Mouse (Mus musculus): Measurements from ENCODE around the gene Mical2. TPM values are rescaled to one million over a fixed set of nuclear protein-coding genes. Genes with fewer than 3 reads are reported as not detected.

Gene Mical2
- total RNA-seq (2014; fragmentation: Nextera tagmentation) (not detected in 2 replicates), total RNA-seq (2017) (0.12 and 0.22 TPM in 2 replicates), polyA plus RNA-seq (2012) (not detected in 2 replicates)

- H3K36me3 ChIP-seq (replicated peaks): no peaks in the 10 kb centered on the region
- H3K4me3 ChIP-seq (ENCODE audit: low read depth, low read length): no peak within 1 kb of the TSS
- ATAC-seq (ENCODE audit: extremely low read depth, insufficient number of reproducible peaks, low FRiP score, poor library complexity, severe bottlenecking) (no peak), DNase-seq (ENCODE audit: low spot score) (no peak)
- H3K9me3 ChIP-seq (replicated peaks): peaks cover 41% of the 10 kb centered on the region
- 0 out of 2 replicates have a peak, but pooled peaks cover 4% of the 10 kb centered on the region for H3K27me3 ChIP-seq (ENCODE audit: insufficient read depth, low read length)
- H3K4me1 ChIP-seq (ENCODE audit: insufficient read depth, low read depth, low read length): no peaks in the 10 kb centered on the region
- TF ChIP-seq GATA2 (IDR thresholded peaks at IDR 0.05; ENCODE audit: borderline replicate concordance, low read depth, low read length) (no peak), TAL1 (conservative IDR thresholded peaks at IDR 0.05; ENCODE audit: low read depth, low read length) (no peak), GATA1 (IDR thresholded peaks at IDR 0.05; ENCODE audit: borderline replicate concordance, low read length) (no peak), POLR2AphosphoS5 (IDR thresholded peaks at IDR 0.05; ENCODE audit: insufficient replicate concordance, low read depth, low read length) (no peak), CTCF (IDR thresholded peaks at IDR 0.05; ENCODE audit: low read depth, low read length) (no peak)
Observed at GRCm38 (mm10) chr7:112225615-112226262, at the start of gene Mical2. Gene Mical2 (plus strand): TSS chr7:112225856.

- H3K9me3 ChIP-seq (replicated peaks): peaks cover 3% of the 10 kb centered on the region
- TF ChIP-seq CTCF (IDR thresholded peaks at IDR 0.05; ENCODE audit: low read depth, low read length) (no peak), POLR2AphosphoS5 (IDR thresholded peaks at IDR 0.05; ENCODE audit: insufficient replicate concordance, low read depth, low read length) (no peak), TAL1 (conservative IDR thresholded peaks at IDR 0.05; ENCODE audit: low read depth, low read length) (no peak), GATA1 (IDR thresholded peaks at IDR 0.05; ENCODE audit: borderline replicate concordance, low read length) (no peak), GATA2 (IDR thresholded peaks at IDR 0.05; ENCODE audit: borderline replicate concordance, low read depth, low read length) (no peak)
- H3K36me3 ChIP-seq (replicated peaks): no peaks in the 10 kb centered on the region
- H3K27me3 ChIP-seq (ENCODE audit: insufficient read depth, low read length): no peaks in the 10 kb centered on the region
- no peak overlapping the region for H3K4me3 ChIP-seq (ENCODE audit: low read depth, low read length)
- DNase-seq (ENCODE audit: low spot score): no peak
- no peaks in the 10 kb centered on the region for H3K4me1 ChIP-seq (ENCODE audit: insufficient read depth, low read depth, low read length)
- ATAC-seq (ENCODE audit: extremely low read depth, insufficient number of reproducible peaks, low FRiP score, poor library complexity, severe bottlenecking): no peak
Observed at GRCm38 (mm10) chr7:112176627-112177026, 49.0 kb upstream of the Mical2 start.

- Histone ChIP-seq H3K4me3 (ENCODE audit: low read depth, low read length) (no peak overlapping the region), H3K4me1 (ENCODE audit: insufficient read depth, low read depth, low read length) (no peaks in the 10 kb centered on the region), H3K9me3 (replicated peaks) (peaks cover 11% of the 10 kb centered on the region; the same call in 1 of the 2 replicates), H3K27me3 (ENCODE audit: insufficient read depth, low read length) (no peaks in the 10 kb centered on the region), H3K36me3 (replicated peaks) (no peaks in the 10 kb centered on the region)
- DNase-seq (ENCODE audit: low spot score): peak; percentile 24
- TF ChIP-seq CTCF (IDR thresholded peaks at IDR 0.05; ENCODE audit: low read depth, low read length): peak; percentile 30; the same call in 1 of the 2 replicates
- no peak for TF ChIP-seq GATA2 (IDR thresholded peaks at IDR 0.05; ENCODE audit: borderline replicate concordance, low read depth, low read length)
- no peak for ATAC-seq (ENCODE audit: extremely low read depth, insufficient number of reproducible peaks, low FRiP score, poor library complexity, severe bottlenecking)
Observed at GRCm38 (mm10) chr7:112180235-112180705, 45.4 kb upstream of the Mical2 start.

GRCm38 (mm10) chr7:112183258-112183841 lies 42.3 kb upstream of the Mical2 start:
- peak; percentile 4; the same call in 1 of the 2 replicates for ATAC-seq (ENCODE audit: extremely low read depth, insufficient number of reproducible peaks, low FRiP score, poor library complexity, severe bottlenecking)

GRCm38 (mm10) chr7:112184519-112185225 lies 41.0 kb upstream of the Mical2 start:
- Histone ChIP-seq H3K36me3 (replicated peaks) (no peaks in the 10 kb centered on the region), H3K9me3 (replicated peaks) (peaks cover 34% of the 10 kb centered on the region), H3K27me3 (ENCODE audit: insufficient read depth, low read length) (no peaks in the 10 kb centered on the region), H3K4me1 (ENCODE audit: insufficient read depth, low read depth, low read length) (no peaks in the 10 kb centered on the region), H3K4me3 (ENCODE audit: low read depth, low read length) (no peak overlapping the region)
- TF ChIP-seq CTCF (IDR thresholded peaks at IDR 0.05; ENCODE audit: low read depth, low read length): no peak
- TF ChIP-seq GATA1 (IDR thresholded peaks at IDR 0.05; ENCODE audit: borderline replicate concordance, low read length): no peak
- no peak for TF ChIP-seq GATA2 (IDR thresholded peaks at IDR 0.05; ENCODE audit: borderline replicate concordance, low read depth, low read length)
- no peak for TF ChIP-seq POLR2AphosphoS5 (IDR thresholded peaks at IDR 0.05; ENCODE audit: insufficient replicate concordance, low read depth, low read length)
- DNase-seq (ENCODE audit: low spot score): no peak
- ATAC-seq (ENCODE audit: extremely low read depth, insufficient number of reproducible peaks, low FRiP score, poor library complexity, severe bottlenecking): no peak

More at GRCm38 (mm10) chr7:112183258-112183841, 42.3 kb upstream of the Mical2 start:
- no peaks in the 10 kb centered on the region for H3K4me1 ChIP-seq (ENCODE audit: insufficient read depth, low read depth, low read length)
- TF ChIP-seq GATA1 (IDR thresholded peaks at IDR 0.05; ENCODE audit: borderline replicate concordance, low read length): no peak
- peak; percentile 74 for TF ChIP-seq CTCF (IDR thresholded peaks at IDR 0.05; ENCODE audit: low read depth, low read length)
- peaks cover 29% of the 10 kb centered on the region for H3K9me3 ChIP-seq (replicated peaks)
- no peaks in the 10 kb centered on the region for H3K27me3 ChIP-seq (ENCODE audit: insufficient read depth, low read length)
- peak; percentile 9 for DNase-seq (ENCODE audit: low spot score)
- H3K36me3 ChIP-seq (replicated peaks): no peaks in the 10 kb centered on the region
- no peak overlapping the region for H3K4me3 ChIP-seq (ENCODE audit: low read depth, low read length)

- no peak for DNase-seq (ENCODE audit: low spot score)
Observed at GRCm38 (mm10) chr7:112185226-112185745, 40.4 kb upstream of the Mical2 start.

More at GRCm38 (mm10) chr7:112185226-112185745, 40.4 kb upstream of the Mical2 start:
- Histone ChIP-seq H3K4me3 (ENCODE audit: low read depth, low read length) (no peak overlapping the region), H3K4me1 (ENCODE audit: insufficient read depth, low read depth, low read length) (no peaks in the 10 kb centered on the region), H3K36me3 (replicated peaks) (no peaks in the 10 kb centered on the region), H3K9me3 (replicated peaks) (peaks cover 34% of the 10 kb centered on the region), H3K27me3 (ENCODE audit: insufficient read depth, low read length) (no peaks in the 10 kb centered on the region)
- TF ChIP-seq GATA2 (IDR thresholded peaks at IDR 0.05; ENCODE audit: borderline replicate concordance, low read depth, low read length) (no peak), TAL1 (conservative IDR thresholded peaks at IDR 0.05; ENCODE audit: low read depth, low read length) (no peak)
- no peak for ATAC-seq (ENCODE audit: extremely low read depth, insufficient number of reproducible peaks, low FRiP score, poor library complexity, severe bottlenecking)

Data from G1E (cell line).